Mouse (Mus musculus) MEL (cell line): ENCODE measurements at regions not wholly inside any gene's neighbourhood (a gene's known extent, or its start where the extent isn't known, plus 50 kb on each side); places are given as distances from the start of the nearest gene placed in this dataset.

ENCODE experiments used
- DNase-seq: peaks from one replicate; pipeline ENCODE4 v3.0.0; 2011; ENCODE audit warnings: low read depth, low spot score
- H3K27ac ChIP-seq: 2 replicates; pipeline ENCODE4 v1.5.1; 2012; ENCODE audit warnings: low read depth, mild to moderate bottlenecking, control low read depth, low read length, moderate library complexity; ENCODE audit not compliant: control insufficient read depth
- H3K27me3 ChIP-seq, 2 experiments: fragments of 150-350 bp in 1 of 2; sonication (generic) in 1 of 2; 2 replicates each; pipeline ENCODE4 v1.6.1; 2012; ENCODE audit warnings: low read length in 2 of 2, mild to moderate bottlenecking in 2 of 2, improper control_type of control experiment in 1 of 2, moderate library complexity in 1 of 2; ENCODE audit not compliant: insufficient read depth in 2 of 2, control insufficient read depth in 1 of 2
- H3K36me3 ChIP-seq, 2 experiments: 2 replicates each; pipeline ENCODE4 v1.6.1; 2012 to 2014; ENCODE audit warnings: low read length in 2 of 2, improper control_type of control experiment in 1 of 2, inconsistent platforms in 1 of 2, mild to moderate bottlenecking in 1 of 2; ENCODE audit not compliant: insufficient read depth in 2 of 2, control insufficient read depth in 1 of 2
- H3K4me1 ChIP-seq, 2 experiments: fragments of 150-350 bp in 1 of 2; sonication (generic) in 1 of 2; 2 replicates each; pipeline ENCODE4 v1.6.1; 2012; ENCODE audit warnings: low read length in 2 of 2, improper control_type of control experiment in 1 of 2, mild to moderate bottlenecking in 1 of 2; ENCODE audit not compliant: insufficient read depth in 2 of 2, control insufficient read depth in 1 of 2
- H3K4me3 ChIP-seq, 2 experiments: fragments of 150-350 bp in 1 of 2; sonication (generic) in 1 of 2; 2 replicates each; pipeline ENCODE4 v1.5.1; 2012; ENCODE audit warnings: low read depth in 2 of 2, low read length in 2 of 2, mild to moderate bottlenecking in 2 of 2, moderate library complexity in 2 of 2, control low read depth in 1 of 2, improper control_type of control experiment in 1 of 2; ENCODE audit not compliant: control insufficient read depth in 1 of 2, insufficient read depth in 1 of 2
- H3K79me2 ChIP-seq: 2 replicates; pipeline ENCODE4 v1.6.1; 2012; ENCODE audit warnings: mild to moderate bottlenecking, low read length, moderate library complexity; ENCODE audit not compliant: control insufficient read depth, poor library complexity, insufficient read depth
- H3K9ac ChIP-seq: 2 replicates; pipeline ENCODE4 v1.6.1; 2012; ENCODE audit warnings: low read depth, mild to moderate bottlenecking, control low read depth, low read length, moderate library complexity; ENCODE audit not compliant: control insufficient read depth, poor library complexity, severe bottlenecking
- H3K9me3 ChIP-seq: fragments of 150-350 bp; sonication (generic); replicated peaks from 2 replicates; pipeline ENCODE4 v1.6.1; 2012; ENCODE audit warnings: mild to moderate bottlenecking, low read length, improper control_type of control experiment, moderate library complexity; ENCODE audit not compliant: insufficient read depth
- CTCF ChIP-seq, 3 experiments: IDR thresholded peaks in 2 of 3; conservative IDR thresholded peaks in 1 of 3; 2 replicates each; pipeline ENCODE4 v1.5.1; 2011 to 2012; ENCODE audit warnings: low read length in 3 of 3, low read depth in 2 of 3, mild to moderate bottlenecking in 2 of 3, improper control_type of control experiment in 1 of 3, inconsistent platforms in 1 of 3, mixed read lengths in 1 of 3, moderate library complexity in 1 of 3; ENCODE audit not compliant: control insufficient read depth in 1 of 3, insufficient read depth in 1 of 3, poor library complexity in 1 of 3, severe bottlenecking in 1 of 3
- ETS1 ChIP-seq: IDR thresholded peaks from 2 replicates; pipeline ENCODE4 v1.6.1; 2012; ENCODE audit warnings: low read depth, mild to moderate bottlenecking, inconsistent platforms, low read length, improper control_type of control experiment, moderate library complexity
- GATA1 ChIP-seq: IDR thresholded peaks from 2 replicates; pipeline ENCODE4 v1.6.1; 2011; ENCODE audit warnings: low read depth, low read length, improper control_type of control experiment
- MAFK ChIP-seq: IDR thresholded peaks from 2 replicates; pipeline ENCODE4 v1.6.1; 2011; ENCODE audit warnings: low read depth, mild to moderate bottlenecking, low read length, improper control_type of control experiment, borderline replicate concordance
- MAX ChIP-seq: IDR thresholded peaks from 2 replicates; pipeline ENCODE4 v1.6.1; 2011; ENCODE audit warnings: low read length, improper control_type of control experiment
- MEF2A ChIP-seq: IDR thresholded peaks from 2 replicates; pipeline ENCODE4 v1.6.1; 2014; ENCODE audit warnings: low read depth, mild to moderate bottlenecking, inconsistent platforms, low read length, improper control_type of control experiment; ENCODE audit not compliant: poor library complexity, insufficient replicate concordance, severe bottlenecking; ENCODE audit errors: extremely low read depth
- MXI1 ChIP-seq: IDR thresholded peaks from 2 replicates; pipeline ENCODE4 v1.6.1; 2011; ENCODE audit warnings: mild to moderate bottlenecking, low read depth, low read length, improper control_type of control experiment
- NRF1 ChIP-seq: IDR thresholded peaks from 2 replicates; pipeline ENCODE4 v1.6.1; 2014; ENCODE audit warnings: low read depth, mild to moderate bottlenecking, inconsistent platforms, low read length, improper control_type of control experiment, moderate library complexity; ENCODE audit not compliant: poor library complexity, insufficient read depth, severe bottlenecking
- RAD21 ChIP-seq: IDR thresholded peaks from 2 replicates; pipeline ENCODE4 v1.6.1; 2011; ENCODE audit warnings: mild to moderate bottlenecking, low read depth, low read length, improper control_type of control experiment
- SIN3A ChIP-seq: IDR thresholded peaks from 2 replicates; pipeline ENCODE4 v1.6.1; 2012; ENCODE audit warnings: low read length, improper control_type of control experiment, inconsistent platforms
- TAL1 ChIP-seq: IDR thresholded peaks from 2 replicates; pipeline ENCODE4 v1.6.1; 2012; ENCODE audit warnings: mild to moderate bottlenecking, inconsistent platforms, low read length, moderate library complexity, mixed read lengths
- TBP ChIP-seq: IDR thresholded peaks from 2 replicates; pipeline ENCODE4 v1.8.0; 2011; ENCODE audit warnings: low read depth, low read length, improper control_type of control experiment
- USF2 ChIP-seq, 2 experiments: IDR thresholded peaks; 2 replicates each; pipeline ENCODE4 v1.6.1; 2011 to 2012; ENCODE audit warnings: improper control_type of control experiment in 2 of 2, low read length in 2 of 2, borderline replicate concordance in 1 of 2, inconsistent platforms in 1 of 2, low read depth in 1 of 2, mild to moderate bottlenecking in 1 of 2; ENCODE audit not compliant: insufficient read depth in 1 of 2
- ZC3H11A ChIP-seq: IDR thresholded peaks from 2 replicates; pipeline ENCODE4 v1.6.1; 2012; ENCODE audit warnings: low read depth, mild to moderate bottlenecking, inconsistent platforms, low read length, improper control_type of control experiment

GRCm38 (mm10) chr1:141926194-141926593 is 1680.2 kb downstream of the Kcnt2 start:
- Histone ChIP-seq H3K9me3 (no peaks in the 10 kb centered on the region; the same call in 1 of the 2 replicates), H3K27me3 (no peaks in the 10 kb centered on the region), H3K4me1 (no peaks in the 10 kb centered on the region), H3K9ac (no peak overlapping the region), H3K79me2 (no peaks in the 10 kb centered on the region), H3K4me3 (no peak overlapping the region), H3K27ac (no peak overlapping the region), H3K36me3 (no peaks in the 10 kb centered on the region)
- TF ChIP-seq TBP, result no peak
- no peak for DNase-seq

GRCm38 (mm10) chr1:141926804-141927203 is 1680.8 kb downstream of the Kcnt2 start:
- DNase-seq, result no peak
- H3K4me1 ChIP-seq, result no peaks in the 10 kb centered on the region

GRCm38 (mm10) chr1:141948055-141948454 is 1692.4 kb upstream of the B3galt2 start:
- no peak overlapping the region for H3K27ac ChIP-seq
- no peaks in the 10 kb centered on the region for H3K36me3 ChIP-seq
- H3K9ac ChIP-seq, result no peak overlapping the region
- H3K4me1 ChIP-seq, result no peaks in the 10 kb centered on the region
- H3K79me2 ChIP-seq, result no peaks in the 10 kb centered on the region
- no peaks in the 10 kb centered on the region for H3K27me3 ChIP-seq
- TF ChIP-seq USF2 (IDR thresholded peaks at IDR 0.05; ENCODE audit: borderline replicate concordance in 1 of 2, insufficient read depth in 1 of 2, low read depth in 1 of 2, low read length in 2 of 2) (no peak), MAFK (no peak), RAD21 (no peak), ZC3H11A (no peak), ETS1 (no peak), SIN3A (no peak)
- no peak overlapping the region for H3K4me3 ChIP-seq
- peak; percentile 10 for DNase-seq
- no peaks in the 10 kb centered on the region for H3K9me3 ChIP-seq

More at GRCm38 (mm10) chr1:141926804-141927203, 1680.8 kb downstream of the Kcnt2 start:
- H3K4me3 ChIP-seq, result no peak overlapping the region
- no peak for TF ChIP-seq MAX
- TF ChIP-seq RAD21, result no peak
- TF ChIP-seq GATA1, result no peak
- no peak for TF ChIP-seq NRF1
- TF ChIP-seq TAL1, result no peak
- no peak for TF ChIP-seq MXI1
- no peak for TF ChIP-seq MEF2A
- no peak for TF ChIP-seq ZC3H11A
- no peak for TF ChIP-seq CTCF (IDR thresholded peaks at IDR 0.05 in 2 of 3, conservative IDR thresholded peaks at IDR 0.05 in 1 of 3; ENCODE audit: control insufficient read depth in 1 of 3, insufficient read depth in 1 of 3, low read depth in 2 of 3, low read length in 3 of 3, poor library complexity in 1 of 3, severe bottlenecking in 1 of 3)
- H3K36me3 ChIP-seq, result no peaks in the 10 kb centered on the region
- H3K79me2 ChIP-seq, result no peaks in the 10 kb centered on the region
- no peaks in the 10 kb centered on the region for H3K27me3 ChIP-seq
- H3K27ac ChIP-seq, result no peak overlapping the region
- no peak overlapping the region for H3K9ac ChIP-seq
- H3K9me3 ChIP-seq, result no peaks in the 10 kb centered on the region; the same call in 1 of the 2 replicates
